Mouse (Mus musculus): ENCODE measurements around the gene Gm9844.

DNA sequence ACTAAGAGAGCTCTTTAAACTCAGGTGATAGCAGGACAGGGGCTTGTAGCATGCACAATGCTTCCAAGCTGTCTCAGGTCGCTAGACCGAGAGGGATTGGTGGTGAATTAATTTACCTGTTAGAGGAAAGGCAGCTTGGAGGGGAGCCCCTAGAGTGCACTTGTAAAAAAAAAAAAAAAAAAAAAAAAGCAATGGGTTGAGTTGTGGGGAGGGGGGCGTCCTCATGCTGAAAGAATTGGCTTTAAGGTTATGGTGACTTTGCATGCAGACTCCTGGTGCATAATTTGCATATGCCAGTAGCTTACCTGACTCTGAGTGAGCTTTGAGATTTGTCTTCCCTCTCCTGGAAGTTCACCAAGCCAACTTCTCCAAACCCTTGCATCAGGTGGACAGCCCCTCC, 21.7 kb upstream of the Gm9844 start:
- TF ChIP-seq CTCF (conservative IDR thresholded peaks at IDR 0.05; ENCODE audit: low read length) (no peak), NANOG (IDR thresholded peaks at IDR 0.05; ENCODE audit: borderline replicate concordance, low read length) (no peak), POU5F1 (IDR thresholded peaks at IDR 0.05; ENCODE audit: borderline replicate concordance, low read length) (no peak)

Measured in E14TG2a.4 (cell line).